Mouse (Mus musculus) Patski (cell line): ENCODE measurements around the gene Gm20388. TPM values are rescaled to one million over a fixed set of nuclear protein-coding genes. Genes with fewer than 3 reads are reported as not detected.

ENCODE experiments used
- ATAC-seq: fragments of 100-300 bp; one replicate; pipeline ENCODE4 v1.8.0; 2021
- CTCF ChIA-PET: fragments of 350-600 bp; sonication (Branson Sonifier 250); formaldehyde crosslinking; loops from one replicate; lab custom pipeline; 2022; ENCODE audit warnings: inconsistent platforms; lab: Charles Lee
- POLR2A ChIA-PET: fragments of 350-600 bp; sonication (Branson Sonifier 250); formaldehyde crosslinking; loops from one replicate; lab custom pipeline; 2022; ENCODE audit warnings: antibody characterized with exemption, inconsistent platforms; lab: Charles Lee
- DNase-seq: peaks from one replicate; pipeline ENCODE4 v3.0.0-alpha.2; 2011; ENCODE audit warnings: low read depth, low spot score
- H3K27me3 ChIP-seq: fragments of 371-371 bp; one replicate; pipeline ENCODE4 v1.5.1; 2021
- CTCF ChIP-seq: fragments of 100-300 bp; IDR thresholded peaks from one replicate; pipeline ENCODE4 v1.5.1; 2021
- in situ Hi-C: fragments of 300-500 bp; cut with MboI; formaldehyde crosslinking; loops from 3 replicates; pipeline ENCODE4 v1.11.1; 2018; ENCODE audit warnings: low pct_unique_long_range_greater_than_20kb, mixed read lengths
- polyA plus RNA-seq: library from polyadenylated mRNA; unstranded; gene quantifications from one replicate; pipeline ENCODE4 v1.2.3, GENCODE M21; 2021

Gene Gm20388
- polyA plus RNA-seq, 1 experiment from 2014 or later = 86.7 TPM

GRCm38 (mm10) chr8:121850018-121850417 is 1939.4 kb downstream of the Gm20388 start:
- H3K27me3 ChIP-seq = no peaks in the 10 kb centered on the region
- ChIA-PET CTCF (interaction anchor here (1.0 to 6.1 kb wide), 20 partner anchors 9 to 510 kb away, joined by 3 to 111 read pairs (median 12); partner anchors contain the start of genes Slc7a5 and Trhr2), POLR2A (interaction anchor here (0.6 to 2.9 kb wide), 6 partner anchors 21 to 79 kb away, joined by 3 to 15 read pairs (median 4); partner anchors contain the start of gene Slc7a5)
- no peak for ATAC-seq
- in situ Hi-C loops = loop anchor here (5.0 kb wide), 1 partner anchor 57 kb away; the partner anchor contains the start of gene Slc7a5
- TF ChIP-seq CTCF = peak; percentile 95
- no peak for DNase-seq

GRCm38 (mm10) chr8:121850436-121850820 is 1939.8 kb downstream of the Gm20388 start:
- DNase-seq = no peak
- POLR2A ChIA-PET = interaction anchor here (0.6 to 2.9 kb wide), 5 partner anchors 21 to 60 kb away, joined by 3 to 15 read pairs (median 4); partner anchors contain the start of gene Slc7a5
- ATAC-seq = no peak
- CTCF ChIA-PET = interaction anchor here (0.7 to 6.1 kb wide), 24 partner anchors 9 to 510 kb away, joined by 3 to 111 read pairs (median 9); partner anchors contain the start of genes Slc7a5 and Trhr2
- TF ChIP-seq CTCF = no peak
- H3K27me3 ChIP-seq = no peaks in the 10 kb centered on the region
- in situ Hi-C loops = loop anchor here (5.0 kb wide), 1 partner anchor 57 kb away; the partner anchor contains the start of gene Slc7a5

GRCm38 (mm10) chr8:121850821-121851470 is 1940.3 kb downstream of the Gm20388 start:
- ATAC-seq = peak; percentile 54
- ChIA-PET CTCF (interaction anchor here (0.7 to 6.1 kb wide), 22 partner anchors 10 to 509 kb away, joined by 3 to 111 read pairs (median 11); partner anchors contain the start of genes Slc7a5 and Trhr2), POLR2A (interaction anchor here (0.9 to 2.9 kb wide), 5 partner anchors 23 to 80 kb away, joined by 3 to 15 read pairs (median 4); partner anchors contain the start of gene Slc7a5)
- TF ChIP-seq CTCF = peak; percentile 99
- in situ Hi-C loops = loop anchor here (5.0 kb wide), 1 partner anchor 56 kb away; the partner anchor contains the start of gene Slc7a5
- peak; percentile 90 for DNase-seq
- no peaks in the 10 kb centered on the region for H3K27me3 ChIP-seq

GRCm38 (mm10) chr8:121851716-121852115 is 1941.1 kb downstream of the Gm20388 start:
- POLR2A ChIA-PET = interaction anchor here (0.5 to 2.9 kb wide), 5 partner anchors 55 to 301 kb away, joined by 3 to 15 read pairs (median 4); partner anchors contain the start of gene Slc7a5

GRCm38 (mm10) chr8:121852464-121852863 is 1941.8 kb downstream of the Gm20388 start:
- in situ Hi-C loops = loop anchor here (5.0 kb wide), 1 partner anchor 55 kb away; the partner anchor contains the start of gene Slc7a5
- DNase-seq (no peak), ATAC-seq (no peak)
- H3K27me3 ChIP-seq = no peaks in the 10 kb centered on the region
- ChIA-PET CTCF (interaction anchor here (2.7 to 6.1 kb wide), 6 partner anchors 16 to 73 kb away, joined by 19 to 111 read pairs (median 34); partner anchors contain the start of gene Slc7a5), POLR2A (interaction anchor here (2.9 kb wide), 1 partner anchor 55 kb away, joined by 15 read pairs; the partner anchor contains the start of gene Slc7a5)
- TF ChIP-seq CTCF = no peak

More at GRCm38 (mm10) chr8:121851716-121852115, 1941.1 kb downstream of the Gm20388 start:
- in situ Hi-C loops = loop anchor here (5.0 kb wide), 1 partner anchor 56 kb away; the partner anchor contains the start of gene Slc7a5
- H3K27me3 ChIP-seq = no peaks in the 10 kb centered on the region
- CTCF ChIA-PET = interaction anchor here (1.2 to 6.1 kb wide), 16 partner anchors 10 to 83 kb away, joined by 3 to 111 read pairs (median 16); partner anchors contain the start of gene Slc7a5
- TF ChIP-seq CTCF = no peak
- ATAC-seq (no peak), DNase-seq (no peak)

GRCm38 (mm10) chr8:121853586-121853985 is 1942.9 kb downstream of the Gm20388 start:
- ATAC-seq = no peak
- in situ Hi-C loops = loop anchor here (5.0 kb wide), 1 partner anchor 54 kb away; the partner anchor contains the start of gene Slc7a5
- POLR2A ChIA-PET = interaction anchor here (1.1 kb wide), 1 partner anchor 44 kb away, joined by 3 read pairs; no protein-coding TSS in a partner anchor

GRCm38 (mm10) chr8:121856071-121856746 is 1945.6 kb downstream of the Gm20388 start:
- ATAC-seq (no peak), DNase-seq (no peak)
- in situ Hi-C loops = no loop called here
- H3K27me3 ChIP-seq = no peaks in the 10 kb centered on the region
- POLR2A ChIA-PET = interaction anchor here (0.8 to 1.3 kb wide), 2 partner anchors 39 to 52 kb away, joined by 3 to 5 read pairs; no protein-coding TSS in a partner anchor
- no peak for TF ChIP-seq CTCF
- CTCF ChIA-PET = interaction anchor here (0.8 to 2.1 kb wide), 5 partner anchors 19 to 72 kb away, joined by 3 to 6 read pairs (median 4); no protein-coding TSS in a partner anchor

More at GRCm38 (mm10) chr8:121853586-121853985, 1942.9 kb downstream of the Gm20388 start:
- H3K27me3 ChIP-seq = no peaks in the 10 kb centered on the region
- CTCF ChIA-PET = interaction anchor here (5.4 to 6.1 kb wide), 2 partner anchors 15 to 58 kb away, joined by 37 to 111 read pairs; no protein-coding TSS in a partner anchor
- DNase-seq = no peak
- no peak for TF ChIP-seq CTCF

GRCm38 (mm10) chr8:121857331-121857730 is 1946.7 kb downstream of the Gm20388 start:
- no peaks in the 10 kb centered on the region for H3K27me3 ChIP-seq
- no peak for TF ChIP-seq CTCF
- ATAC-seq (peak; percentile 72), DNase-seq (no peak)
- CTCF ChIA-PET = interaction anchor here (0.9 to 1.9 kb wide), 5 partner anchors 12 to 69 kb away, joined by 3 to 5 read pairs (median 3); no protein-coding TSS in a partner anchor
- POLR2A ChIA-PET = interaction anchor here (1.0 kb wide), 1 partner anchor 14 kb away, joined by 3 read pairs; no protein-coding TSS in a partner anchor
- in situ Hi-C loops = no loop called here

GRCm38 (mm10) chr8:121857747-121858146 is 1947.1 kb downstream of the Gm20388 start:
- no peaks in the 10 kb centered on the region for H3K27me3 ChIP-seq
- no peak for TF ChIP-seq CTCF
- peak; percentile 11 for ATAC-seq
- CTCF ChIA-PET = interaction anchor here (1.0 to 1.9 kb wide), 4 partner anchors 12 to 62 kb away, joined by 3 to 5 read pairs (median 4); no protein-coding TSS in a partner anchor
- DNase-seq = no peak
- POLR2A ChIA-PET = interaction anchor here (1.0 kb wide), 1 partner anchor 14 kb away, joined by 3 read pairs; no protein-coding TSS in a partner anchor
- in situ Hi-C loops = no loop called here
